Mouse (Mus musculus): ENCODE measurements around the gene Sdk2. TPM values are rescaled to one million over a fixed set of nuclear protein-coding genes. Genes with fewer than 3 reads are reported as not detected.

Gene Sdk2
- polyA plus RNA-seq, 1 experiment from 2014 or later = 1.1 TPM

GRCm38 (mm10) chr11:113903131-113903860 lies 163.6 kb downstream of the Sdk2 start:
- Histone ChIP-seq H3K27ac (ENCODE audit: low read length) (no peak overlapping the region), H3K4me3 (ENCODE audit: low read length) (no peak overlapping the region), H3K9me3 (replicated peaks; ENCODE audit: control insufficient read depth, low read length) (no peaks in the 10 kb centered on the region), H3K36me3 (ENCODE audit: control insufficient read depth, insufficient read depth) (no peaks in the 10 kb centered on the region), H3K4me1 (ENCODE audit: control insufficient read depth, insufficient read depth, low read length) (no peaks in the 10 kb centered on the region), H3K9ac (ENCODE audit: low read length) (no peak overlapping the region), H3K4me2 (ENCODE audit: low read depth, low read length) (no peak overlapping the region), H3K27me3 (ENCODE audit: control insufficient read depth, insufficient read depth, low read length) (no peaks in the 10 kb centered on the region)
- WGBS = 71% methylated on average over 16 of the region's 16 CpGs
- no peak for ATAC-seq (replicated peaks; ENCODE audit: extremely low read depth, insufficient read depth, low FRiP score)

- Histone ChIP-seq H3K9ac (ENCODE audit: low read length) (no peak overlapping the region), H3K4me2 (ENCODE audit: low read depth, low read length) (no peak overlapping the region), H3K36me3 (ENCODE audit: control insufficient read depth, insufficient read depth) (no peaks in the 10 kb centered on the region), H3K9me3 (replicated peaks; ENCODE audit: control insufficient read depth, low read length) (no peaks in the 10 kb centered on the region), H3K27me3 (ENCODE audit: control insufficient read depth, insufficient read depth, low read length) (no peaks in the 10 kb centered on the region), H3K4me3 (ENCODE audit: low read length) (no peak overlapping the region), H3K27ac (ENCODE audit: low read length) (no peak overlapping the region), H3K4me1 (ENCODE audit: control insufficient read depth, insufficient read depth, low read length) (no peaks in the 10 kb centered on the region)
- ATAC-seq (replicated peaks; ENCODE audit: extremely low read depth, insufficient read depth, low FRiP score) = no peak
- WGBS = 84% methylated on average over 7 of the region's 7 CpGs
These were observed 164.9 kb downstream of the Sdk2 start for GRCm38 (mm10) chr11:113901906-113902305.

- no peak for ATAC-seq (replicated peaks; ENCODE audit: extremely low read depth, insufficient read depth, low FRiP score)
- no peaks in the 10 kb centered on the region for H3K9me3 ChIP-seq (replicated peaks; ENCODE audit: control insufficient read depth, low read length)
- WGBS = 46% methylated on average over 7 of the region's 7 CpGs
- H3K4me2 ChIP-seq (ENCODE audit: low read depth, low read length) = no peak overlapping the region
- H3K4me1 ChIP-seq (ENCODE audit: control insufficient read depth, insufficient read depth, low read length) = no peaks in the 10 kb centered on the region
- no peak overlapping the region for H3K27ac ChIP-seq (ENCODE audit: low read length)
- no peaks in the 10 kb centered on the region for H3K36me3 ChIP-seq (ENCODE audit: control insufficient read depth, insufficient read depth)
- H3K4me3 ChIP-seq (ENCODE audit: low read length) = no peak overlapping the region
- H3K9ac ChIP-seq (ENCODE audit: low read length) = no peak overlapping the region
- H3K27me3 ChIP-seq (ENCODE audit: control insufficient read depth, insufficient read depth, low read length) = no peaks in the 10 kb centered on the region
These were observed 168.2 kb downstream of the Sdk2 start for GRCm38 (mm10) chr11:113898671-113899070.

DNA sequence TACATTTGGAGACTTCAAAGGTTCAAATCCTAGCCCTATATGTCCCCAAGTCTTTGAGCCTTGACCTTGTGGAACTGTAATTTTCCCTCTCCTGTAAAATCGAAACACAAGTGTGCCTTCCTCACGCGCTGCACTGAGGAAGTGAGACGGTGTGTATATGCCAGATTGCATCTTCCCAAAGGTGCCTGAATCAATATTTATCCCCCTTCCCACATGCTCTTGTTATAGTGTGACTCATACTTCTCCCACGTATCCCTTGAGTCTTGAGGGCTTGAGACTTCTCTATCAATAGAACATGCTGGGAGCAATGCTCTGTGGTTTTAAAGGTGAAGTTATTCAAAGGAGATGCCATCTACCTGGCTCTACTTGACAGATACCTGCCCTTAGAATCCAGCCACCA lies 170.8 kb downstream of the Sdk2 start:
- ATAC-seq (replicated peaks; ENCODE audit: extremely low read depth, insufficient read depth, low FRiP score) = no peak
- H3K4me3 ChIP-seq (ENCODE audit: low read length) = no peak overlapping the region
- no peaks in the 10 kb centered on the region for H3K9me3 ChIP-seq (replicated peaks; ENCODE audit: control insufficient read depth, low read length)
- no peak overlapping the region for H3K4me2 ChIP-seq (ENCODE audit: low read depth, low read length)
- no peaks in the 10 kb centered on the region for H3K27me3 ChIP-seq (ENCODE audit: control insufficient read depth, insufficient read depth, low read length)
- H3K27ac ChIP-seq (ENCODE audit: low read length) = no peak overlapping the region
- no peaks in the 10 kb centered on the region for H3K4me1 ChIP-seq (ENCODE audit: control insufficient read depth, insufficient read depth, low read length)
- H3K9ac ChIP-seq (ENCODE audit: low read length) = no peak overlapping the region
- no peaks in the 10 kb centered on the region for H3K36me3 ChIP-seq (ENCODE audit: control insufficient read depth, insufficient read depth)
- WGBS = 85% methylated on average over 5 of the region's 5 CpGs

DNA sequence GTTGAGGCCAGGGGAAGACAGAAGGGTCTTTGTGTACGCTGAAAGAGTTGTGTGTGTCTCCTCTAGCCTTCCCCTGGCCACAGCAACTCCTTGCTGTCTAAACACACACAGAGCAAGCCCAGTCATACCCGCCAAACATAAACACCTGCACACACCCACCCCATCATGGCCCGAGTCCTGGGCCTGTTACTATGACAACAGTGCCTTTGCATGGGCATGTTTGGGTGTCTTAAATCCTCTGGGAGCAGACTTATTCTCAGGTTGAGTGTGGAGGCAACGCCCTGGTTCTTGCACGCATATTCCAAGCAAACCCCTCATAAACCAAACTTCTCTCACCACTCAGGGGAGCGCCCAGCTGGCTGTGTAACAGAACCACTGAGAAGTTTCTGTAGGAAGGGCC lies 173.9 kb downstream of the Sdk2 start:
- Histone ChIP-seq H3K4me3 (ENCODE audit: low read length) (no peak overlapping the region), H3K27ac (ENCODE audit: low read length) (no peak overlapping the region), H3K4me2 (ENCODE audit: low read depth, low read length) (no peak overlapping the region), H3K27me3 (ENCODE audit: control insufficient read depth, insufficient read depth, low read length) (no peaks in the 10 kb centered on the region), H3K4me1 (ENCODE audit: control insufficient read depth, insufficient read depth, low read length) (no peaks in the 10 kb centered on the region), H3K36me3 (ENCODE audit: control insufficient read depth, insufficient read depth) (no peaks in the 10 kb centered on the region), H3K9ac (ENCODE audit: low read length) (no peak overlapping the region), H3K9me3 (replicated peaks; ENCODE audit: control insufficient read depth, low read length) (no peaks in the 10 kb centered on the region)
- WGBS = 77% methylated on average over 6 of the region's 6 CpGs
- ATAC-seq (replicated peaks; ENCODE audit: extremely low read depth, insufficient read depth, low FRiP score) = no peak

DNA sequence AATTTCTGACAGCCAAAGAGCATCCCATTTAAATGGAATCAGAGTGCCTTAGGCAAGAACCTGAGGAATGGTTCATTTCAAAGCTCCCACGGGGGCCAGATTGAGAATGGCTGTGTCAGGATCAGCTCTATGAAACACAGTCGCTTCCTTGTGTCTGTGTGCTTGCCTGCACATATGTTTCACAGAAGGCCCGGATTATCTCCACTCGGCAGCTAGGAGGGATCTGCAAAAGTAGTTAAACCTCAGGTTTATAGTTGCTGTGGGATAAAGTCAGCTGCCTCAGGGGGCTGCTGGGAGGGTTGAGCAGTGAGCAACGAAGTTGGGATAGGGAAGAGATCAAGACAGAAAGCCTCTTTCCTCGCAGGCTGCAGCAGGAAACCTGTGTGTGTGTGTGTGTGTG lies 174.8 kb downstream of the Sdk2 start:
- no peak for ATAC-seq (replicated peaks; ENCODE audit: extremely low read depth, insufficient read depth, low FRiP score)
- Histone ChIP-seq H3K27me3 (ENCODE audit: control insufficient read depth, insufficient read depth, low read length) (no peaks in the 10 kb centered on the region), H3K9ac (ENCODE audit: low read length) (no peak overlapping the region), H3K36me3 (ENCODE audit: control insufficient read depth, insufficient read depth) (no peaks in the 10 kb centered on the region), H3K9me3 (replicated peaks; ENCODE audit: control insufficient read depth, low read length) (no peaks in the 10 kb centered on the region), H3K4me3 (ENCODE audit: low read length) (no peak overlapping the region), H3K27ac (ENCODE audit: low read length) (no peak overlapping the region), H3K4me1 (ENCODE audit: control insufficient read depth, insufficient read depth, low read length) (no peaks in the 10 kb centered on the region), H3K4me2 (ENCODE audit: low read depth, low read length) (no peak overlapping the region)
- 72% methylated on average over 6 of the region's 6 CpGs for WGBS

DNA sequence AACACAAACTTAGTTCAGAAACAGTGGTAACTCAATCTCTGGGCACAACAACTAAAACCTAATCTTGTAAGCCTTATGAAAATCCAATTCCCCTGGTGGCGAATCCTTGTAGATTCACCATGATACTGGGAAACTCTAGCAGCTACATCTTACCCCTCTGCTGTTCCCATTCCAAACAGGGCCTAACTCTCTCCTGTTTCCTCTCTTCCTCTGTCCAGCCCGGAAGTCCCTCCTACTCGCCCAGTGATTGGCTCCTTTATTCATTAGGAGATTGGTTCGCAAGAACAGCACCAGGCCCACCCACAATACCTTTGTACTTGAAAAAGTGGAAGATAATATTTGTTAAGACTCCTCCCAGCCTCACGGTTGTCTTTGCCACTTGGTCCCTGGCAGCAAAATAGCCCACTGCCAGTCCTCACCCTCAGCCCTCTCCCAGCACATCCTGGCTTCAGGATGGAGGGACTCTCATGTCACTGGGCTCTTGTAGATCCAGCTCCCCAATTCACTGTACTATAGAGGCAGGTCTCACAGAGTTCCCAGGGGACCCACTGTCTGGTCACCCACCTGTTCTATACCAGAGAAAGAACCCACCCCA lies 178.6 kb downstream of the Sdk2 start:
- H3K4me1 ChIP-seq (ENCODE audit: control insufficient read depth, insufficient read depth, low read length) = 0 out of 2 replicates have a peak, but pooled peaks cover 2% of the 10 kb centered on the region
- 83% methylated on average over 5 of the region's 5 CpGs for WGBS

DNA sequence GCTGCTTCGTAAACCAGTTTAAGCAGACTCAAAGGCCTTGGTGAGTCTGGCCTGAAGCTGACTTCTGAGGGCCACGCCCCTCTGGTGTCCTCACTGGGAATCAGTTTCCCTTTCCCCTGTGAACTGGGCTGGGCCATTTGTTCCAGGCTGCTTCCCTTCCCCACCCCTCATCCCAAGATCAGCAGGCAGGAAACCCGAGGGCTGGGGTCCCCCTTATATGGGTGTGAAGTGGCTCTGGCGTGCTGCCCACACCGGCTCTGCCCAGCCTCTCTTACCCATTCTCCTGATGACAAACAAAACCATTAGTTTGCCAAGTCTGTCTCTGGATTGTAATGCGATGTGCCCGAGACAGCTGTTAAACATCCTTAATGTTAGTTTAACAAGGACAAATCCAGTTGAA lies 180.5 kb downstream of the Sdk2 start:
- H3K4me1 ChIP-seq (ENCODE audit: control insufficient read depth, insufficient read depth, low read length) = 0 out of 2 replicates have a peak, but pooled peaks cover 2% of the 10 kb centered on the region
- no peaks in the 10 kb centered on the region for H3K9me3 ChIP-seq (replicated peaks; ENCODE audit: control insufficient read depth, low read length)
- no peaks in the 10 kb centered on the region for H3K36me3 ChIP-seq (ENCODE audit: control insufficient read depth, insufficient read depth)
- no peak overlapping the region for H3K4me2 ChIP-seq (ENCODE audit: low read depth, low read length)
- 45% methylated on average over 7 of the region's 7 CpGs for WGBS
- H3K4me3 ChIP-seq (ENCODE audit: low read length) = no peak overlapping the region
- no peaks in the 10 kb centered on the region for H3K27me3 ChIP-seq (ENCODE audit: control insufficient read depth, insufficient read depth, low read length)
- H3K9ac ChIP-seq (ENCODE audit: low read length) = no peak overlapping the region
- H3K27ac ChIP-seq (ENCODE audit: low read length) = no peak overlapping the region
- ATAC-seq (replicated peaks; ENCODE audit: extremely low read depth, insufficient read depth, low FRiP score) = no peak

More for the DNA sequence above, 178.6 kb downstream of the Sdk2 start:
- no peak for ATAC-seq (replicated peaks; ENCODE audit: extremely low read depth, insufficient read depth, low FRiP score)
- no peaks in the 10 kb centered on the region for H3K9me3 ChIP-seq (replicated peaks; ENCODE audit: control insufficient read depth, low read length)
- H3K27me3 ChIP-seq (ENCODE audit: control insufficient read depth, insufficient read depth, low read length) = no peaks in the 10 kb centered on the region
- no peaks in the 10 kb centered on the region for H3K36me3 ChIP-seq (ENCODE audit: control insufficient read depth, insufficient read depth)
- H3K4me2 ChIP-seq (ENCODE audit: low read depth, low read length) = no peak overlapping the region
- H3K27ac ChIP-seq (ENCODE audit: low read length) = no peak overlapping the region
- H3K4me3 ChIP-seq (ENCODE audit: low read length) = no peak overlapping the region
- no peak overlapping the region for H3K9ac ChIP-seq (ENCODE audit: low read length)

DNA sequence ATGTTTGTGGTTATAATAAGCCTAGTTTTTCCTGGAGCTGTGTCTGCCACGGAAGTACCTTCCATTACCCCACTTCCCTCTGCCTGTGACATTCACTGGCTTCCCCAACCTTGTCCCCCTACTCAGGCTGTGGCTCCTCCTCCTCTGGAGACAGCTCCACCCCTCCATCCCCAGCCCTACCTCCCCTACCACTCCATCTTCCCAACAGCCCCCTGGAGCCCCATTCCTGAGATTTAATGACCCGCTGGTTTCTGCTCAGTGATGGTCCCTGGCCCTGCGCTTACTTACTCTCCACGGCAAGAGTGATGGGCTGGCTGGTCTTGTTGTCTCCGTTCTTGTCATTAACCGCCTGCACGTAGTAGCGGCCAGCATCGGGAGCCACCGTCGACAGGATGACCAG lies 181.9 kb downstream of the Sdk2 start:
- 0 out of 2 replicates have a peak, but pooled peaks cover 2% of the 10 kb centered on the region for H3K4me1 ChIP-seq (ENCODE audit: control insufficient read depth, insufficient read depth, low read length)
- H3K27me3 ChIP-seq (ENCODE audit: control insufficient read depth, insufficient read depth, low read length) = no peaks in the 10 kb centered on the region
- no peak overlapping the region for H3K9ac ChIP-seq (ENCODE audit: low read length)
- no peaks in the 10 kb centered on the region for H3K36me3 ChIP-seq (ENCODE audit: control insufficient read depth, insufficient read depth)
- H3K27ac ChIP-seq (ENCODE audit: low read length) = no peak overlapping the region
- no peak overlapping the region for H3K4me3 ChIP-seq (ENCODE audit: low read length)
- H3K4me2 ChIP-seq (ENCODE audit: low read depth, low read length) = no peak overlapping the region
- H3K9me3 ChIP-seq (replicated peaks; ENCODE audit: control insufficient read depth, low read length) = no peaks in the 10 kb centered on the region
- no peak for ATAC-seq (replicated peaks; ENCODE audit: extremely low read depth, insufficient read depth, low FRiP score)
- 69% methylated on average over 11 of the region's 11 CpGs for WGBS

Measured in heart, embryonic 16.5 days (tissue).